Mouse (Mus musculus) spleen, postnatal 14 days (tissue): Measurements from ENCODE around the gene Prkce.

Source experiments
- DNase-seq, 2 experiments: peaks; one replicate each; pipeline ENCODE4 v3.0.0; 2021 to 2022; ENCODE audit warnings: low spot score in 2 of 2

Prkce gene

DNA sequence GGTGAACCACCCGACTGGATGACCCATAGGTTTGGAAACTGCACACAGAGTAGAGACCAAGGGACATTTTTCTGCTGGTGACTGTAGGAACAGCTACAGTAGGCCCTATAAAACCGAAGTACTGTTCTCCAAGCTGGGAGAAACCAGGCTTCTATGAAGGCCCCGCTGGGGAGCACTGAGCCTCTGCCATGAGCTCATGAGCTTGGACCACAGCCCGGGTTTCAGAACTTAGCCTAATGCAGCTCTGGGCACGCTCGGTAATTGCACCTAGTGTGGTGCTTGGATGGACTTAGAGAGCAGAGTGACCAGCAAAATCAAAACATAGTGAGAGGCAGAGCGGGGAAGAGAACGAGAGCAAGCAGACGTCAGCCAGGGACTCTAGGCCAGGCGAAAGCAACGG lies 134.7 kb downstream of the Prkce start:
- DNase-seq: no peak

DNA sequence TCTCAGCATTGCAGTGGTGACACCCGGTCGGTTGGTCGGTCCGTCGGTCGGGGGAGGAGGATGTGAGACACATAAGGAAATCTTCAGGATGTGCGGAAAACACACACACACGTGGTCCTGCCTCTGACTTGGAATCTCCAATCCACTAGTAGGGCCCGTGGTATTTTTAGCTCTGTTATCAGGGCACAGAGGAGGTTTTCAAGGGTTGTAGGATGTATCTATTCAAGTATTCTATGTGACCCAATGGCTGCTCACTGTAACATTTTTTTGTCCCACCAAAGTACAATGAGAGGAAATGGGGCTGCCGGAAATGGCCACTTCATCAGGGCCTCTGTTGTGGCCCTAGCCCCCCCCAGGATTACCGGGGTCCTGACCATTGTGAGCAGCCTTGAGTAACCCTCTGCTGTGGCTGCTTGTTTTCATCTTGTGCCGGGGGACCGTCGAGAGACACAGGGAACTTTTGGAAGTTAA lies 135.3 kb downstream of the Prkce start:
- no peak for DNase-seq

DNA sequence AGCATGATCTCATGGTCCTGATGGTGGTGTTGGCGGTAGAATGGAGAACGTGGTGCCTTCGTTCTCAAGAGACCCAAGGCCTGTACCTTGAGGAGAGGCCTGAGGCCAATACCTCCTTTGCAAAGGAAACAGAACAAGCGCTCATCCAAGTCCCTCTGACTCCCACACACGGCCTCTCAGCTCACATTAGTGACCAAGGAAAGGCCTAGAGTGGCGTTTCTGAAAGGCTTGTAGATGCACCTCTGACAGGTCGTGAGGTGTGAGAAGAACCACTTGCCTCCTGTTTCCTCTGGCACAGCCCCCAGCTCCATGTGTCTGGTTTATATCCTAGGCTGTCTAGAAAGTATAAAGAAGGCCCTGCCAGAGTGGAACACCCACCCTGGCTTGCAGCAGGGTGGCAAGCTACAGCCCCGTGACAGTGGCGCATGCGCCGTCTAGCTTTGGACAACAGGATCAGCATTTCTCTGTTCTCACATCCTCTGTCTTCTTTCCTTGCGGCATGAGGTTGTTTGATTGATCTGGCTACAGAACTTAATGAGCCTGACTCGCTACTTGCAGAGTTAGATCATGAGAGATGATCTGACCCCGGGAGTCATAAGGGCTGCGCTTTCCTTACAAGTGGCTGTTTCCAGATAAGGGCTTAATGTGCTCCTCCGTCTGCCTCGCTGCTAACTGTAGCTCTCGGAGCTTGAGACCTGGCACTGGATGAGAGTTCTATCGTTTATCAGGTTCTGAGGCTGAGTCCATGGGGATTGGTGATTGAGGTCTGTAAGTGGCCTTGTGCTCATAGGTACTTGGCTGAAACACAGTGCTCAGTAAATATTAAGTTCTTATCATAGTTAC lies 136.0 kb downstream of the Prkce start:
- no peak for DNase-seq

DNA sequence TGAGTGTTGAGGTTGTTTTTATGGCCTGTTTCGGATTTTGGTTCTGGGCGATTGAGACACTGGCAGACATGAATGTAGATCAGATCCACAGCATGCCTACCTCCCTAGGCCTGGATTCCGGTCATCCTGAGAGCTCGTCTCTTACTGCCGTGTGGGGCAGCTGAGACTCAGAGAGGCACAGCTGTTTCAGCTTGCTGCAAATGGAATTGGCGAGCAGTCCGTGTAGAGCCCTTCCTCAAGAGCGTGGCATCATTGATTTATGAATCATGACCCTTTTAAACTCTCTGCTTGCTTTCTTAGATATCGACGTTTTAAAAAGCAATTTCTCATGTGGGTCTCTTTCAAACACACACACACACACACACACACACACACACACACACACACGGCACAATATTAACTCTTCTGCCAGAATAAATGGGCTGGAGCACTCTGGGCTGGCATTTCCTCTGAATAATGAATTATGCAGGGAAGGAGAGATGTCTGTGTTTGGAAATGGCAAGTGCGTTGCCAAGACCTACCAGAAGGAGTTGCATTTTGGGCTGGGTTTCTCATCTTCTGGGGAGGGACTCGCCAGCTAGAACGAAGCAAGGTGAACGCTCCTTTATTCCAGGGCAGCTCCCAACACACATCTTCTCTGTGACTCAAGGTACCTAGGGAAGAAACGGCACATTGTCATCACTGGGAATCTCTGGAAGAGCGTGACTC lies 137.5 kb downstream of the Prkce start:
- no peak for DNase-seq

DNA sequence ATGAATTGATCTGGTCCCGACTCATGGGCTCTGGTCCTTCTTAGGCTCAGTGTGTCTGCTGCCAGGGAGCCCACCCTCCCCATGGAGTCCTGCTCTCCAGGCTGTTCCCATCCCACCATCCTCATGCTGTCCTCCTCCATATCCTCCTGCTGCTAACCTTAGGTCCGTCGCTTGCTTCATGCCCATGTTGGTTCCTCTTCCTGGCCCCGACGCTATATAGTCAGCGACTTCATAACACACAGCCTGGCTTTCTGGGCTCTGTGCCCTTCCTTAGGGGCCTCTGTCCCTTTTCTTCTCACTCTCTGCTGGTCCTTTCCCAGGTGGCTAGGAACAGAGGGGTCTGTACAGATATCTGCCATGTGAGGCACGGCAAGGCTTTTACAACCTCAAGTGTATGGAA lies 138.6 kb downstream of the Prkce start:
- no peak for DNase-seq

DNA sequence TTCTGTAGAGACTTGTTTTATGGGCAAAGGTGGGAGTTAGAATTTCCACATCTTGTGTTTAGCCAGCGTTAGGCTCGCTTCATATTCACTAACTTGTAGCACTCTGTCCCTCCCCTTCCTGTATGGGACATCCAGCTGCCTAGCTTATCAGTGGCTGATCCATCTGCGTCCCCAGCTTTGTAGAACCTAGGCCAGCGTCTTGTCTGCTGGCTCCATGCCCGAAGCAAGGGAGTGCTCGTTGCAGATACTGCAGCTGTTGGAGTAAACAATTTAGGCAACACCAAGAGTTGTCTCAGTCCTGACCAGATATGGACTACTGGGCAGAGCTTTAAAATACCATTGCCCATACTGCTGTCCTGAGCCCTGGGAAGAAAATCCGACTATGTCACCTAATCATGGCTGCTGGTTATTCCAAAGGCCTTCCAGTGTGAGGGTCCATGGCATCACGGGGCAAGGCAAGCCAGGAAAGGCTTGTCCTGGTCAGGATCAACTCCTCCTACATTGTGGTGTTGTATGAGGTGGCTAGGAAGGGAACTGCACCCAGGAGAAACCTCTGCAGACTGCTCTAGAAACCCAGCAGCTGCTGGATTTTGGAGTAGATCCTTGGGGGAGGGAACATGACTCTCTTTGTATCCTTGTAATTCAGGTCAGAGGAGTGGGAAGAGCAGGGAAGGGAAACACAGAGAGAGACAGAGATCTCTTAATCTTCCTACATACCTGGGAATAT lies 146.0 kb downstream of the Prkce start:
- peak; percentile 32 to 37 for DNase-seq

DNA sequence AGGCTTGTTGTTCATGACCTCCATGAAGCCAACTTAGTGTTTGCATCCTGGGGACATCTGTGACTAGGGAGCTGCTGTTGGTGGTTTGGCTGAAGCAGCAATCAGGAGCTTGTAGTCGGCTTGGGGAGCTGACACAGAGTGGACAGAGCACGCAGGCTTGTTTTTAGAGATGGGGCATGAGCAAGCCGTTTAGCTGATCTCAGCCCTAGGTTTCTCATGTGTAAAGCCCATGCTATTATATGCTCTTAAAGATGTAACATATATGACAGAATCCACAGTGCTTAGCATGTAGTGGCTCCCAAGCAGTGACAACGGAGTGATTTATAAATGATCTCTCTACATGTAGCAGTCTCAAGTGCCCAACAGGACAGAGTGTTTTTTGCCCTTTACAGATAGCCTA lies 148.3 kb downstream of the Prkce start:
- DNase-seq: no peak

DNA sequence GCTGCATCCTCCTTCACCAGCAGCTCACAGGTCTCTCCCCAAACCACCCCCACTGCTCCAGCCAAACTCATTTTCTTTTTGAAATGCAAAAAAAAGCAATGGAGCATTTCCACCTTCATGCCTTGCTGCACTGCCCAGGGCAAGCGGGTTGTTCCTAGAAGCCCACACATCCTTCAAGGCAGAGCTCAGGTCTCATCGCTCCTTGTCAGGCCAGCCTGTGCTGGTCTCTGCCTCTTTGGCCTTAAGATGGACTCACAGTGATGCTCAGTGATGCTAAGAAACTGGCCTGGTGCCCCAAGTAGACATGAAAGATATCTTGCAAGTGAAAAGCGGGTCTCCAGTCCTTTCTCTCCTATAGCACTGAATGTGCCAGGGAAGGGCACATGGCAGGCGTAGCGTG lies 149.2 kb downstream of the Prkce start:
- no peak for DNase-seq

DNA sequence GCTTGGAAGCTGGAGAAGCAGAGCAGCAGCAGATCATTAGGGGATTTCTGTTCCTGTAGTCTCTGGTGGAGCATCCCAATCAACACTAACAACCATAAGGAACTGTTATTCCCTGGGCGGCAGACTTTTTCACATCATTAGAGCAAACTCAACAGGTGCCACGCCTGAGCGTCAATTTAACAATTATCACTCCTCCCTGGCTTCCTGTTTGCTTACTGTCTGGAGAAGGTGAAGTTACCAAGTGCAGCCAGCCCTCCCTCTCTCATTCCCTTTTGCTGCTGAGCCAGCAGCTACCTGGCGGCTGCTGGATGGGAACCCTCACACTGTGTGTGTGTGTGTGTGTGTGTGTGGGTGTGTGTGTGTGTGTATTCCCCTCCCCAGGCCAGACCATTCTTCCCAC lies 149.6 kb downstream of the Prkce start:
- no peak for DNase-seq

DNA sequence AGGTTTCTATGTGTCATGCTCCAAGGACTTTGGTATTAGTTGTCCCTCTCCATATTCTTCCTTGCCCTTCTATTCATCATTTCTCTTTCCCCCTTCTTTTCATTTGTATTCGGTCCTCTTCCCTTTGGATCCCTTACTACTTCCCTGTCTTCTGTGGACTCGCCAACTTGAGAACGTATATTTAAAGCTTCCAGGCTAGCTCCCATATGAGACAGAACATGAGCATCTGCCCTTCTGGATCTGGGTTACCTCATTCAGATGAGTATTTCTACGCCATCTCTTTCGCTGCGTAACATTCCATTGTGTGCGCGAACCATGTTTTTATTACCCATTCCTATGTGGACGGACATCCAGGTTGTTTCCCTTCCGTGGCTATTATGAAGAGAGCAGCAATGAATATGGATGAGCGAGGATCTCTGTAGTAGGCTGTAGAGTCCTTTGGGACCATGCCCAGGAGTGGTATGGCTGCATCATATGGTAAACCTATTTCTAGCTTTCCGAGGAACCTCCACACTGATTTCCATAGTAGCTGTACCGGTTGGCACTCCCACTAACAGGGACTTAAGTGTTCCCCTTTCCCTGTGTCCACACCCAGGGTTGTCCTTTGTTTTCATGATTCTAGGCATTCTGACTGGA lies 152.5 kb downstream of the Prkce start:
- no peak for DNase-seq

DNA sequence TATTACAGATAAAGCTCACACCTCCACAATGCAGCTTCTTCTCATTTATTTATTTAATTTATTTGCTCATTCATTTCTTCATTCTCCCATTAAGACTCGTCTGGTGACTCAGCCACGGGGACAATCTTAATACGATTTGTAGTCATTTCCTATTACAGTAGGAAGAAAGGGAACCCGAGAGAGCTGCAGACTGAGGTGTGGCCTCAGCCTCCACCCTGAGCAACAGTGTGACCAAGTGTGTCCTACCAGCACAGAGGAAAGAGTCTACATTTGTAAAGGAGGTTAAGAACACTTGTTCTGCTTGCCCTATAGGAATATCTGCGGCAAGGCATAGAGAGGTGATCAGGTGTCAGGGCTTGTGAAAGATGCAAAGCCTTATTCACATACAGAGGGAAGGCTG lies 155.3 kb downstream of the Prkce start:
- no peak for DNase-seq

DNA sequence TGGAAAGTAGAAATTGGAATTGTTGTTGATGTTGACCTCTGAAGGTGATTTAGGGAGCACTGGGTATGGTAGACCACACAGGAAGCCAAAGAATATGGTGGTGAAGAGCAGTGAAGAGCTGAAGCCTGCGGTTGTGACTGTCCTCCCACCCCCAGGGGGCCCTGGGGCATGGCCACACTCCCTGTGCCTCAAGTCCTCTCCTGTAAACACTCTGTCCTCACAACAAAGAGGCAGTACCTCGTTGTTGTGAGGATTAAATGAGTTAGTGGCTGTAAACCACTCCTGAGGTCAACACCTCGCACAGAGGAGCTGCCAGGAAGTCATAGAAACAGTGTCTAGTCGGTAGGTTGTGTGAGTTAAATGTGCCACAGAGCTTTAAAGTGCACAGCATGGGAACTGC lies 155.7 kb downstream of the Prkce start:
- no peak for DNase-seq

DNA sequence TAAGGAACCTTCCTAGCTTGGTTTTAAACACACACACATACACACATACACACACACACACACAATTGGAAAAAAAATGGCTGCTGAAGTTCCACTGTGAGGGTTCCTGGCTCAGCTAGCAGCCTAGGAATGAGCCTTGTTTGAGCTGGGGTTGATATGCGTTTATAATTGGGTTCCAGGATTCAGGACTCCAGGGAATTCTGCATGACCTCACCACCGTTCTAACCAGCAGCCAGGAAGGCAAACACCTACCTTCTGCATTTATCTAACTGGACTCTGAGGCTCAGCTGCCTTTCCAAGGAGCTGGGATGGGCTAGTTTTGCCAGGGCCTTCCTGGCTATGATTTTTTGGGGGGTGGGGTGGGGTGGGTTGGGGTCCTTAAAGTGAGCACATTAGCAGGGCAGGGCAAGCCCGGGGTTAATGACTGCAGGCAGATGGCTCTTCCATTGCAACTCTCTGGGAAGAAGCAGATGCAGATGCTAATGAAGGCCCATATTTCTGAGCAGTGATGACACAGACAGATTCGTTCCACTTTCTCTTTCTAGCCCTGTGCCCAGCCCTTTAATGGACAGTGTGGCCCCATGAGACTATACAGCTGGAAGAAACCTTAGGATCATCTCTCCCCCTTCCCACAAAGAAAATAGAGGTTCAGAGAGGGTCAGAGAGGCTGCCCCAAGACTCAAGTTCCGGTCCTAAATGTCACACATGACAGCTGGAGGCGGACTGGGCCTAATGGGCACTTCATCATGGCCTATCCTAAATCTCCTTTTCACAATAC lies 156.5 kb downstream of the Prkce start:
- DNase-seq: no peak

DNA sequence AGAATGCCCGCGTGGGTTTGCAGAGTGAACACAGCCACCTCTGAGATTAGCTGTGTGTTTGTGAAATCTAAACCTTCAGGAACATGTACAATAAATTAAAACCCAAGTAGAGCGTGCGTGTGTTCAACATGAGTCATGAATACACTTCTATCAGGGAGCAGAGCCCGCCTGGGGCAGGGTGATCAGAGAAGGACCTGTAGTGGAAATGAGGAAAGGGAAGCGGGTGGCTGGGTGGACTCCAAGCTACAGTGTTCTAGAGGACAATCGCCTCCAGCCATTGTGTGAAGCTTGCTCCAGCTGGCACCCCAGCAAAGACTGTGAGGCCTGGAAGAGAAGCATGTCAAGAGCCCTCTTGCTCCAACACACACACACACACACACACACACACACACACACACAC lies 157.2 kb downstream of the Prkce start:
- no peak for DNase-seq

DNA sequence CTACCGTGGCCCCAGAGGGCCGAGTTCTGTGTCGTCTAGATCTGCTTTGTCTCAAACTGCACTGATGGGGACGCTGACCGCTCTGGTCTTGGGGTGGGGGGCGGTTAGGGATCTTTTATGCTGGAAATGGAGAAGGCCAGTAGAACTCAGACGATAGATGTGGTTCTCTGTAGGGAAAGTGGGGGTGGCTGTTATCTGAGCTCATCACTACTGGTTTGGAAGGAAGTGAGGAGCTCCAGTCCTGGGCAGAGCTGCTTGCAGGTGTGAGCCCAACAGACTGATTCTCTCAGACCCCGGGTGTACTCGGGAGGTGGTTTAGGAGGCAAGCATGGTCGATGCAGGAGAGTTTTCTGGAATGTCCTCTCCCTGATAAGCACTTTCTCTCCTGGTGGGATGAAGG lies 157.7 kb downstream of the Prkce start:
- no peak for DNase-seq

DNA sequence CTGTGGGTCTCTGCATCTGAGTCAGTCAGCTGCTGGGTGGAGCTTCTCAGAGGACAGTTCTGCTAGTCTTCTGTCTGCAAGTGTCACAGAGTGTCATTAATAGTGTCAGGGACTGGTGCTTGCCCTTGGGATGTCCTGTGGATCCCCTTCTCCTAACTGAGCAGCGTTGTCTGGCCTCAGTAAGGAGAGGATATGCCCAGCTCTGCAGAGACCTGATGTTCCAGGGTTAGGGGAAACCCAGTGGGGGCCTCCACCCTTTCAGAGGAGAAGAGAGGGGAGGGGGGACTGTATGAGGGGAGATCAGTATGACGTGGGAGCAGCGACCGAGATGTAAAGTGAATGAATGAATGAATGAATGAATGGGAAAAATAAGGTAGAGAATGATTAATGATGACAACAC lies 160.4 kb downstream of the Prkce start:
- DNase-seq: no peak

DNA sequence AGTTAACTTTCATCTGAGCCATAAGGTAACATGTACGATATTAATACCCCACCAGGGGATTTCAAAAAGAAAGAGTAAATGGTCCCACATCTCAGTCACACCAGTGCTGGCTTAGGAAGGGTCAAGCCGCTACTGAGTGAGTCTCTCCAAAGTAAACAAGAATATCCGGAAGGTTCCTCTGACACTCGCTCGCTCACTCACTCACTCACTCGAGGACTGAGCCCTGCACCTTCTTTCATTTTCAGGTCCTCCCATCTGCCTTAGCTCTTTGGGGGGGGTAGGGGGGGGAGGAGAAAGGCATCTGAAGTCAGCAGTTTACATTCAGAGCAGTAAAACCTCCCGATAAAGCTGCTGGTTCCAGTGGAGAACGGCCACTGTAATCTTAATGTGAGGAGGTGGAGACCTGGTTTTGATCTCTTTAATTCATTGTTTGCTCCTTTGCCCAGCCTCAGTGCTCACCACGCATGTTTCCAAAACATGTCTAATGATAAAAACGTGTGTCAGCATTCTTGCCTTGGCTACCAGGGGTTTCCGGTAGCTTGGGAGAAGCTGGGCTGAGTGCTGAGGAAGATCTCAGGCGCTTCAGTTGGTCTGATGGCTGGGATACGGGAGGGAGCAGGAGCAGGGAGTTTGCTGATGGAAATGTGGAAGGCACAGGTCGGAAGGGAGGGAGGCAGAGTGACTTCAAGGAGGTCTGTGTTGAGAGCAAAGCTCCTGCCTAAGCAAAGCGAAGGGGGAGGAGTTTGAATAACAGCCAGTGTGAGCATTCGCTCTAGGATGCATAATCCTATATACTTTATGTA lies 161.9 kb downstream of the Prkce start:
- DNase-seq: no peak

DNA sequence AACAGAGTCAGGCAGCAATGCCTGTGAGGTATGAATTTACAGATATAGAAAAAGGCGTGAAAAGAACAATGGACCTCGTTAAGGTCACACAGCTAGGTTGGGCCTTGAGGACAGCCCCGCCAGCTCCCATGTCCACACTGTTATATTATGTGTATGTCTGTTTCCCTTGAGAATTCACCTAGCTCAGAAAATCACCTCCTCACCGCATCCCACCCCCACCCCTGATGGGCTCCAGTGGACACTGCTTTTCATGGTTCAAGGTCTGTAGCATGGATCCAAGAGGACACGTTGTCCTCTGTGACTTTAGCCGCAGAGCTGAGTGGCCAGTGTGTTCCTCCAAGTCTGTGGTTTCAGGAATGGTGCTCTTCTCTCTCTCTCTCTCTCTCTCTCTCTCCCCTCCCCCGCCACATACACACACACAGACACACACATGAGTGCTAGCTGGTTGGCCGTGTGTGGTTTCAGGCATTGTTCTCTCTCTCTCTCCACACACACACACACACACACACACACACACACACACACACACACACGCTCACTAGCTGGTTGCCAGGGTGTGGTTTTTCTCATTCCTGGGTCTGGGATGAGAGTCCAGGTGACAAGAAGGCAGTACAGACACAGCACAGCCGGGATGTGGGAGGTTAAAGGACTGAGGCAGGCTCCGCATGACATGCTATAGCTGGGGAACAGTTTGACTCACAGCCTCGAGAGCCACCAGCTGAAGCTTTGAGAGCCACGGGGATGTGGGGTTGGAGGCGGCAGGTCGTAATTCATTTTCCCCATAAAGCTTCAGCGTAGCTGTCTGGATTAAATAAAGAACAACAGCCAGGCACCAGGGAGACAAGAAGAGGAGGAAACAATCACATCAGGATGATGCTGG lies 162.7 kb downstream of the Prkce start:
- no peak for DNase-seq

DNA sequence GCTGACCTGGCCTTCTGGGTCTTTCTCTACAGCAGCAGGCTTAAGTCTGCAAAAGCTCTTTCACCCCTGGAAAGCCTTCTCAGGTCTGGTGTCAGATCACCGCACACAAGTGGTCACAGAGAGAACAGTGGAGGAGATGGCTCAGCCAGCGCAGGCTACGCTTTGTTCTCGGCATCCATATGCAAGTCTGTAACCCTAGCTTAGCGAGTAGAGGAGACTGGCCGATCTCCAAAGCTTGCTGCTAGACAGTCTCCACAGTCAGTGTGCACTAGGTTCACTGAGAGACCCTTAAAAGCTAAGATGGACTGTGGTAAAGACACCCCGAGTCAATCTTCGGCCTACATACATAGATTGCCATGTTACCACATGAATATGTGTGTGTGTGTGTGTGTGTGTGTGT lies 164.2 kb downstream of the Prkce start:
- DNase-seq: no peak

DNA sequence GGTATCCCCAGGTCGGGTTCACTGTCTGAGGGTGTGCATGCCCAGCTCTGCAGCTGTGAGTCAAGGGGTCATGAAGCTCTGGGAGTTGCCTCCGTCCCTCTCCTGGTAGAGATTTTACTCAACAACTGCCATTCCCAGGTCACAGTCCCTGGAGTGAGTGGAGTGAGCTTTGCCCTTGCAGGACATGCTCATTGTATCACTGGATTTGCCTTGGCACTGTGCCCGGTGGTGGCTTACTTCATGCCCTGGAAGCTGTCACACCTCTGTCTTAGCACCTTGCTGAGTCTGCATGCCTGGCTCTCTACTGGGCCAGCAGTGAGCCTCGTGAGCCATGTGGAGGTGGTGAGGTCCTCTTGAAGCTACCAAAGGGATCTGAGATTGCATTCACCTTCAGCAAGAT lies 167.4 kb downstream of the Prkce start:
- no peak for DNase-seq
